Mouse (Mus musculus) MEL (cell line): Measurements from ENCODE around the gene Rbmx. TPM values are rescaled to one million over a fixed set of nuclear protein-coding genes. Genes with fewer than 3 reads are reported as not detected.

Experiments used
- DNase-seq: peaks from one replicate; pipeline ENCODE4 v3.0.0; 2011; ENCODE audit warnings: low read depth, low spot score
- H3K27ac ChIP-seq: 2 replicates; pipeline ENCODE4 v1.5.1; 2012; ENCODE audit warnings: low read depth, mild to moderate bottlenecking, control low read depth, low read length, moderate library complexity; ENCODE audit not compliant: control insufficient read depth
- H3K27me3 ChIP-seq, 2 experiments: fragments of 150-350 bp in 1 of 2; sonication (generic) in 1 of 2; 2 replicates each; pipeline ENCODE4 v1.6.1; 2012; ENCODE audit warnings: low read length in 2 of 2, mild to moderate bottlenecking in 2 of 2, improper control_type of control experiment in 1 of 2, moderate library complexity in 1 of 2; ENCODE audit not compliant: insufficient read depth in 2 of 2, control insufficient read depth in 1 of 2
- H3K36me3 ChIP-seq, 2 experiments: 2 replicates each; pipeline ENCODE4 v1.6.1; 2012 to 2014; ENCODE audit warnings: low read length in 2 of 2, improper control_type of control experiment in 1 of 2, inconsistent platforms in 1 of 2, mild to moderate bottlenecking in 1 of 2; ENCODE audit not compliant: insufficient read depth in 2 of 2, control insufficient read depth in 1 of 2
- H3K4me1 ChIP-seq, 2 experiments: fragments of 150-350 bp in 1 of 2; sonication (generic) in 1 of 2; 2 replicates each; pipeline ENCODE4 v1.6.1; 2012; ENCODE audit warnings: low read length in 2 of 2, improper control_type of control experiment in 1 of 2, mild to moderate bottlenecking in 1 of 2; ENCODE audit not compliant: insufficient read depth in 2 of 2, control insufficient read depth in 1 of 2
- H3K4me3 ChIP-seq, 2 experiments: fragments of 150-350 bp in 1 of 2; sonication (generic) in 1 of 2; 2 replicates each; pipeline ENCODE4 v1.5.1; 2012; ENCODE audit warnings: low read depth in 2 of 2, low read length in 2 of 2, mild to moderate bottlenecking in 2 of 2, moderate library complexity in 2 of 2, control low read depth in 1 of 2, improper control_type of control experiment in 1 of 2; ENCODE audit not compliant: control insufficient read depth in 1 of 2, insufficient read depth in 1 of 2
- H3K79me2 ChIP-seq: 2 replicates; pipeline ENCODE4 v1.6.1; 2012; ENCODE audit warnings: mild to moderate bottlenecking, low read length, moderate library complexity; ENCODE audit not compliant: control insufficient read depth, poor library complexity, insufficient read depth
- H3K9ac ChIP-seq: 2 replicates; pipeline ENCODE4 v1.6.1; 2012; ENCODE audit warnings: low read depth, mild to moderate bottlenecking, control low read depth, low read length, moderate library complexity; ENCODE audit not compliant: control insufficient read depth, poor library complexity, severe bottlenecking
- H3K9me3 ChIP-seq: fragments of 150-350 bp; sonication (generic); replicated peaks from 2 replicates; pipeline ENCODE4 v1.6.1; 2012; ENCODE audit warnings: mild to moderate bottlenecking, low read length, improper control_type of control experiment, moderate library complexity; ENCODE audit not compliant: insufficient read depth
- BHLHE40 ChIP-seq: IDR thresholded peaks from 2 replicates; pipeline ENCODE4 v1.6.1; 2012; ENCODE audit warnings: low read depth, mild to moderate bottlenecking, inconsistent platforms, low read length, improper control_type of control experiment, borderline replicate concordance
- CTCF ChIP-seq, 3 experiments: IDR thresholded peaks in 2 of 3; conservative IDR thresholded peaks in 1 of 3; 2 replicates each; pipeline ENCODE4 v1.5.1; 2011 to 2012; ENCODE audit warnings: low read length in 3 of 3, low read depth in 2 of 3, mild to moderate bottlenecking in 2 of 3, improper control_type of control experiment in 1 of 3, inconsistent platforms in 1 of 3, mixed read lengths in 1 of 3, moderate library complexity in 1 of 3; ENCODE audit not compliant: control insufficient read depth in 1 of 3, insufficient read depth in 1 of 3, poor library complexity in 1 of 3, severe bottlenecking in 1 of 3
- ETS1 ChIP-seq: IDR thresholded peaks from 2 replicates; pipeline ENCODE4 v1.6.1; 2012; ENCODE audit warnings: low read depth, mild to moderate bottlenecking, inconsistent platforms, low read length, improper control_type of control experiment, moderate library complexity
- MAFK ChIP-seq: IDR thresholded peaks from 2 replicates; pipeline ENCODE4 v1.6.1; 2011; ENCODE audit warnings: low read depth, mild to moderate bottlenecking, low read length, improper control_type of control experiment, borderline replicate concordance
- MAZ ChIP-seq: IDR thresholded peaks from 2 replicates; pipeline ENCODE4 v1.6.1; 2012; ENCODE audit warnings: low read depth, mild to moderate bottlenecking, inconsistent platforms, low read length, improper control_type of control experiment
- MYC ChIP-seq: IDR thresholded peaks from 2 replicates; pipeline ENCODE4 v1.6.1; 2011; ENCODE audit warnings: low read depth, mild to moderate bottlenecking, low read length, improper control_type of control experiment, moderate library complexity
- NRF1 ChIP-seq: IDR thresholded peaks from 2 replicates; pipeline ENCODE4 v1.6.1; 2014; ENCODE audit warnings: low read depth, mild to moderate bottlenecking, inconsistent platforms, low read length, improper control_type of control experiment, moderate library complexity; ENCODE audit not compliant: poor library complexity, insufficient read depth, severe bottlenecking
- RAD21 ChIP-seq: IDR thresholded peaks from 2 replicates; pipeline ENCODE4 v1.6.1; 2011; ENCODE audit warnings: mild to moderate bottlenecking, low read depth, low read length, improper control_type of control experiment
- SMC3 ChIP-seq: IDR thresholded peaks from 2 replicates; pipeline ENCODE4 v1.6.1; 2011; ENCODE audit warnings: low read depth, low read length, improper control_type of control experiment
- ZC3H11A ChIP-seq: IDR thresholded peaks from 2 replicates; pipeline ENCODE4 v1.6.1; 2012; ENCODE audit warnings: low read depth, mild to moderate bottlenecking, inconsistent platforms, low read length, improper control_type of control experiment
- ZNF384 ChIP-seq: IDR thresholded peaks from 2 replicates; pipeline ENCODE4 v1.6.1; 2012; ENCODE audit warnings: low read depth, mild to moderate bottlenecking, inconsistent platforms, low read length, improper control_type of control experiment
- polyA plus RNA-seq, 2 experiments: library from polyadenylated mRNA; stranded (reverse) in 1 of 2; unstranded in 1 of 2; fragments of >175 nt in 1 of 2; fragments of >200 nt in 1 of 2; gene quantifications; 2 replicates each; pipeline versions ENCODE4 v1.2.1 to v1.2.4; 2012; ENCODE audit warnings: low replicate concordance in 2 of 2, low read depth in 1 of 2; ENCODE audit not compliant: insufficient read length in 2 of 2, insufficient read depth in 1 of 2, missing spikeins in 1 of 2
- total RNA-seq: library from RNA; depleted of rRNA; stranded (reverse); fragments of 300-350 nt; gene quantifications from 2 replicates; pipeline ENCODE4 v1.2.3, GENCODE M21; 2012

Rbmx gene
- total and polyA plus RNA-seq, 3 experiments = 35.6 to 61.1 (median 53.1) TPM

- no peak for DNase-seq
- H3K36me3 ChIP-seq = no peaks in the 10 kb centered on the region
Observed at GRCm38 (mm10) chrX:57433897-57434296, 41.1 kb upstream of the Rbmx start.

GRCm38 (mm10) chrX:57431610-57432009, 38.8 kb upstream of the Rbmx start:
- Histone ChIP-seq H3K9ac (no peak overlapping the region), H3K79me2 (no peaks in the 10 kb centered on the region), H3K27ac (no peak overlapping the region), H3K4me3 (no peak overlapping the region), H3K27me3 (no peaks in the 10 kb centered on the region), H3K36me3 (no peaks in the 10 kb centered on the region), H3K9me3 (no peaks in the 10 kb centered on the region), H3K4me1 (no peaks in the 10 kb centered on the region)
- peak; percentile 27 for DNase-seq
- TF ChIP-seq ZC3H11A (peak; percentile 68), MYC (no peak), SMC3 (peak; percentile 79), CTCF (IDR thresholded peaks at IDR 0.05 in 2 of 3, conservative IDR thresholded peaks at IDR 0.05 in 1 of 3; ENCODE audit: control insufficient read depth in 1 of 3, insufficient read depth in 1 of 3, low read depth in 2 of 3, low read length in 3 of 3, poor library complexity in 1 of 3, severe bottlenecking in 1 of 3) (peak in 1 of 3 experiments; percentile 64; a peak in 3 of 6 replicates), ZNF384 (peak; percentile 73), RAD21 (peak; percentile 80)

More at GRCm38 (mm10) chrX:57433897-57434296, 41.1 kb upstream of the Rbmx start:
- Histone ChIP-seq H3K27me3 (no peaks in the 10 kb centered on the region), H3K4me1 (no peaks in the 10 kb centered on the region), H3K4me3 (no peak overlapping the region), H3K79me2 (no peaks in the 10 kb centered on the region), H3K9me3 (no peaks in the 10 kb centered on the region), H3K9ac (no peak overlapping the region), H3K27ac (no peak overlapping the region)
- TF ChIP-seq MAFK = peak; percentile 52; the same call in 1 of the 2 replicates
- no peak for TF ChIP-seq NRF1

GRCm38 (mm10) chrX:57408769-57409168, 15.9 kb upstream of the Rbmx start, which contains the start of gene Gm364:
TSS of gene Gm364 (plus strand) at chrX:57409154.
- Histone ChIP-seq H3K4me3 (no peak within 1 kb of the TSS), H3K79me2 (no peaks in the 10 kb centered on the region), H3K36me3 (no peaks in the 10 kb centered on the region), H3K27ac (no peak within 1 kb of the TSS), H3K4me1 (no peaks in the 10 kb centered on the region), H3K27me3 (no peaks in the 10 kb centered on the region), H3K9ac (no peak within 1 kb of the TSS), H3K9me3 (no peaks in the 10 kb centered on the region)
- no peak for DNase-seq
- TF ChIP-seq BHLHE40 (no peak), MAZ (no peak), ETS1 (no peak)
